Mouse (Mus musculus) heart, embryonic 15.5 days (tissue): ENCODE measurements around the gene Cldn3. TPM values are rescaled to one million over a fixed set of nuclear protein-coding genes. Genes with fewer than 3 reads are reported as not detected.

ENCODE experiments used
- ATAC-seq: fragments of 200-750 bp; cut with Nextera tagmentation; replicated peaks from 2 replicates; pipeline ENCODE4 v1.8.0; 2017; ENCODE audit warnings: low read depth, moderate TSS enrichment; ENCODE audit not compliant: insufficient number of reproducible peaks, insufficient read depth, low FRiP score
- H3K27ac ChIP-seq: fragments of 300-500 bp; sonication (generic); 2 replicates; pipeline ENCODE4 v1.5.1; 2015; ENCODE audit warnings: mild to moderate bottlenecking, inconsistent platforms
- H3K27me3 ChIP-seq: fragments of 300-500 bp; sonication (generic); 2 replicates; pipeline ENCODE4 v1.6.1; 2015; ENCODE audit warnings: inconsistent platforms
- H3K36me3 ChIP-seq: fragments of 300-500 bp; sonication (generic); 2 replicates; pipeline ENCODE4 v1.6.1; 2015; ENCODE audit warnings: mild to moderate bottlenecking, inconsistent platforms
- H3K4me1 ChIP-seq: fragments of 300-500 bp; sonication (generic); replicated peaks from 2 replicates; pipeline ENCODE4 v1.6.1; 2015; ENCODE audit warnings: inconsistent platforms
- H3K4me2 ChIP-seq: fragments of 300-500 bp; sonication (generic); 2 replicates; pipeline ENCODE4 v1.6.1; 2015; ENCODE audit warnings: inconsistent platforms, mild to moderate bottlenecking, moderate library complexity
- H3K4me3 ChIP-seq: fragments of 300-500 bp; sonication (generic); 2 replicates; pipeline ENCODE4 v1.5.1; 2015; ENCODE audit warnings: mild to moderate bottlenecking, inconsistent platforms
- H3K9ac ChIP-seq: fragments of 300-500 bp; sonication (generic); 2 replicates; pipeline ENCODE4 v1.6.1; 2015; ENCODE audit warnings: mild to moderate bottlenecking, inconsistent platforms
- H3K9me3 ChIP-seq: fragments of 300-500 bp; sonication (generic); replicated peaks from 2 replicates; pipeline ENCODE4 v1.6.1; 2016; ENCODE audit warnings: inconsistent platforms
- WGBS: fragments of 180-500 bp; shearing (Covaris S2); methylation state at CpG from one replicate; pipeline ENCODE4 v1.1.7; 2015; ENCODE audit warnings: mixed read lengths; 5-methylcytosine and 5-hydroxymethylcytosine counted together
- polyA plus RNA-seq: library from polyadenylated mRNA; unstranded; fragments of >200 nt; fragmentation: Nextera tagmentation; extraction: Ambion mirVana; gene quantifications from 2 replicates; pipeline ENCODE4 v1.2.1, GENCODE M21; 2015

The Cldn3 gene
- polyA plus RNA-seq, 1 experiment from 2014 or later: 7.7 TPM

DNA sequence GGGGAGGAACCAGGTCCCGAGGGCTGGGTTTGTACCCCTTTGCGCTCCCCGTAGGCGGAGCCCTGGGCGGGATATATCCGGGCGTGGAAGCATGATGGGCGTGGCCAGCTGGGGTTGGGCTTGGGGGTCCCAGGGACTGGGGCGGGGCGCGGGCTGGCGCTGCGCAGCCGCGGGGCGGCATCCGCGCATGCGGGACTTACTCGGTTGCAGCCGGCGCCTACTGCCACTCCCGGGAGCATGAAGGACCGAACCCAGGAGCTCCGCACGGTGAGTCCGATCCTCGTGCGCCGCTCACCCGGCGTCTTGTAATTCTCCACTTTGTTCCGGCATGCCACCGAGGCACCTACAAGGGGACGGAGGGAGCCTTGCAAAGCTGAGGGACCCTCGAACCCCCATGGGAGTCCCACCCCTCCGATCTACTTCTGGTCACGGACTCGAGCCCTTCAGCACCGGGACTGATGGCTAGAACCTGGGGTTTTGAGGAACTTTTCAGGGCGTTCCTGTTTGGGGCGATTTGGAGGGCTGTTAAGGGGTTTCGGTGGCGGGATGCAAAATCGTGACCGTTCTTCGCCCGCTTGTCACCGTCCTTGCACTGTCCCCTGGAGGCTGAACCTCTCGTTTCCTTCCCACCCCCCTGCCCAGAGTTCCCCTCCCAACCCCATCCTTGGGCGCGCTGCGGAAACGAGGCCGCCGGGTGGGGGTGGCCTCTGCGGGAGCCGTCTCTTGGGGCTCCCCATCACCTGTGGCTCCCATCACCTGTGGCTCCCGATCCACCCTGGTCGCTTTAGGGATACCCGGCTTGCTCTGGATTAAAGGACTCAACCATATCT lies 37.5 kb downstream of the Cldn3 start, which contains the start of gene Stx1a:
Gene Stx1a, plus strand, starts transcription at position 139 of the 830 bp plus-strand sequence.
- H3K27me3 ChIP-seq: no peaks in the 10 kb centered on the region
- H3K4me2 ChIP-seq: peak within 1 kb of the TSS; percentile 88
- peak; percentile 87 for ATAC-seq
- H3K4me3 ChIP-seq: peak within 1 kb of the TSS; percentile 76
- peak within 1 kb of the TSS; percentile 86 for H3K27ac ChIP-seq
- H3K9me3 ChIP-seq: no peaks in the 10 kb centered on the region
- no peaks in the 10 kb centered on the region for H3K36me3 ChIP-seq
- WGBS: under 1% methylated on average over 60 of the region's 61 CpGs
- peaks cover 54% of the 10 kb centered on the region for H3K4me1 ChIP-seq
- H3K9ac ChIP-seq: peak within 1 kb of the TSS; percentile 77

DNA sequence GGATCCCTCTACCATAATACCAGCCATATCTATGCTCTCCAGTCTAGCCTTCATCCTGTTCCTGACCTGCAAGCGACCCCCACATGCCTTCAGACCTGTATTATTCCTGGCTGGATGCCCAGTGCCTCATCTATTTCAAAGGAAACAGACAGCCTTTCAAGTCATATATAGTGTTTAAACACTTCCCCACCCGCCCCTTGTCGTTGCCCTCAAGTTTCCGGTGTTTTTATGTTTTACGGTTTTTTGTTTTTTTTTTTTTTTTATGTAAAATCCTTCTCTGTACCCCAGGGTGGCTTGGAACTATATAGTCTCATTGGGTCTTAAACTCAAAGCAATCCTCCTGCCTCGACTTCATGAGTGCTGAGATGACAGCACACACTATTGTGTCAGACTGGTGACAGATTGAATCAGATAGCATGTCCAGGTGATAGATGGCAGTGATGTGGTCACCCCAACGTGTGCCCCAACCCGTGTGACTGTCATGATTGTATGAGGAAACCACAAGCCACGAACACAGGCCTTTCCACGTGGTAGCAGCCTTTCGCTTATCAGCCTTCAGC lies 38.7 kb downstream of the Cldn3 start:
- Histone ChIP-seq H3K27me3 (no peaks in the 10 kb centered on the region), H3K4me3 (peak overlapping the region; percentile 76), H3K4me2 (peak overlapping the region; percentile 88), H3K4me1 (peaks cover 65% of the 10 kb centered on the region), H3K27ac (peak overlapping the region; percentile 66; the same call in 1 of the 2 replicates), H3K9ac (peak overlapping the region; percentile 77), H3K9me3 (no peaks in the 10 kb centered on the region), H3K36me3 (no peaks in the 10 kb centered on the region)
- WGBS: 25% methylated on average over 11 of the region's 11 CpGs
- no peak for ATAC-seq

DNA sequence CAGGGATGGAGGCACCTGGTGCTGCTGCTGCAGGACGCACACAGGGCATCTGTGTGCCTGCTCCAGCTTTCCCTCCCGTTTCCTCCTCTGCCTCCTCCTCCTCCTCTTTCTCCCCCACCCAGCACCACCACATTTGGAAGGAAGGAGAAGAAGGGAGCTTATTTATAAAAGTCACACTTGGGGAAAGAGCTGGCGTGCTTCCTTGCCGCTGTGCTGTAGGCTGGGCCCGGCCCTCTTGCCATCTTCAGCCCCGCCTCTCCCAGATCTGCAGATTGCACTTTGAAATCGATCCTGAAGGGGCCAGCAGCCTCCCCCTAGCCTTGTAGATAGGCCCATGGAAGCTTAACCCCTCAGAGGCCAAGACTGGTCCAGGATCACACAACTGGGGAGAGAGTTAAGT lies 39.9 kb downstream of the Cldn3 start:
- Histone ChIP-seq H3K36me3 (no peaks in the 10 kb centered on the region), H3K9me3 (no peaks in the 10 kb centered on the region), H3K27me3 (no peaks in the 10 kb centered on the region), H3K4me2 (peak overlapping the region; percentile 88), H3K9ac (no peak overlapping the region), H3K4me1 (peaks cover 65% of the 10 kb centered on the region), H3K27ac (no peak overlapping the region), H3K4me3 (peak overlapping the region; percentile 17; the same call in 1 of the 2 replicates)
- WGBS: 28% methylated on average over 7 of the region's 7 CpGs
- ATAC-seq: no peak

DNA sequence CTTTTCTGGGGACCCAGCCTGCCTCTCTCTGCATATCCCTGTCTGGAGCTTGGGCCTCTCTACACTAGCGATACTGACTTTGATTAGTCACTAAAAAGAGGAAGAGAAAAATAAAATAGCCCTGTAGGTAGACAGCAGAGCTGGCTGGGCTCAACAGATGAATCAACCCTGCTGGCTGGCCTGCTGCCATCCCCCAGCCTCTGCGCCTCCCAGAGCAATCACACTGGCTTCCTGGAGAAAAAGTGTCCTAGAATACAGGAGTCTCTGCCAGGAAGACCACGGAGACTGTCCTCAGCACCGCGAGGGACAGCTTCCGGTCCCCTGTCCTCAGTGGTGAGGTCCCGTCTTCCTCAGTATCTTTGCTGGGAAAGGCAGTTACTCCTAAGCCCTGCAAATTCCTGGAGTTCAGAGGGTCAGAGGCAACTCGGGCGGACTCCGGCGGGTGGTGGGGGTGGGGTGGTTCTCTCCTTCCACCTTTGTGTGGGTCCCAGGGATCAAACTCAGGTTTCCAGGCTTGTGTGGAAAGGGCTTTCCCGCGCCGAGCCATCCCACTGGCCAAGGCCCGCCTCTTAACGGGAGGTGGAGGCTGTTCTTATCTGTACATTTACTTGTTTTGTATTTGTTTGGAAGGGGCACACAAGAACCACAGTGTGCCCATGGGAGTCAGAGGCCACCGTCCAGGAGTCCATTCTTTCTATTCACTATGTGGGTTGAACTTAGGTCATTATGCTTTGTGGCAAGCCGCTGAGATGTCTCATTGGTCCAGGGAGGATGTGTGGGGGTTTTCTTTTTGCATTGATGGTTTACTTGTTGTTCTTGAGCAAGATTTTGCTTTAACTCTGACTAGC lies 43.2 kb downstream of the Cldn3 start:
- H3K9ac ChIP-seq: no peak overlapping the region
- H3K36me3 ChIP-seq: no peaks in the 10 kb centered on the region
- H3K4me3 ChIP-seq: no peak overlapping the region
- peak overlapping the region; percentile 46 for H3K4me2 ChIP-seq
- peak overlapping the region; percentile 55 for H3K27ac ChIP-seq
- 34% methylated on average over 18 of the region's 18 CpGs for WGBS
- H3K9me3 ChIP-seq: no peaks in the 10 kb centered on the region
- H3K27me3 ChIP-seq: no peaks in the 10 kb centered on the region
- peak; percentile 18; the same call in 1 of the 2 replicates for ATAC-seq
- peaks cover 35% of the 10 kb centered on the region for H3K4me1 ChIP-seq

DNA sequence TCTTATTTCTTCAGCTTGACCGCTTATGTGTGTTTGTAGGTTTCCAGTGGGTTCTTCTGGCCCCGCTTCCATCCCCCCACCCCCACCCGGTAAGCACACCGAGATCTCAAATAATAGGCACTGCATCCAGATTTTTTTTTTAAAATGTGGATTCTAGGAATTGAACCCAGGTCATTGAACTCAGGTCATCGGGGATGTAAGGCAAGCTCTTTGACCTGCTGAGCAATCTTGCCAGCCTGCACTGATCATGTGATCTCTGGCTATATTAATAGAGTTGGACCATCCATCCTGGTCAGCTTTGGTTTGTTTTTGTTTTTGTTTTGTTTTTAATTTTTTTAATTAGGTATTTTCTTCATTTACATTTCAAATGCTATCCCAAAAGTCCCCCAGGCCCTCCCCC lies 46.6 kb downstream of the Cldn3 start:
- Histone ChIP-seq H3K36me3 (no peaks in the 10 kb centered on the region), H3K4me1 (peaks cover 16% of the 10 kb centered on the region), H3K9ac (no peak overlapping the region), H3K27me3 (no peaks in the 10 kb centered on the region), H3K4me3 (no peak overlapping the region), H3K27ac (no peak overlapping the region), H3K9me3 (no peaks in the 10 kb centered on the region), H3K4me2 (no peak overlapping the region)
- no peak for ATAC-seq
- WGBS: 91% methylated on average over 5 of the region's 5 CpGs

DNA sequence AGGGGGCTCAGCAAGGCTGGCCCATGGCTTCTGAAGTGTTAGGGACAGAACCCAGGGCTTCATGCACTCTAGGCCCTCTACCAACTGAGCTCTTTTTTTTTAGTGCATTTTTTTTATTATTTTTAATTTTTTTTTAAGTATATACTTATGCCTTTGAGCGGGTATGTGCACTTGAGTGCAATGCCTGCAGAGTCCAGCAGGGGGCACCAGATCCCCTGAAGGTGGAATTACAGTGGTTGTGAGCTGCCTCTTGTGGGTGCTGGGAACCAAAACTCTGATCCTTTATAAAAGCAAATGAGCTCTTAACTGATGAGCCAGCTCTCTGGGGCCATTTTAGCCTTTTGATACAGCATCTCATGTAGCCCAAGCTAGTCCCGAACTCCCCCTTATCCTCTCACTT lies 48.6 kb downstream of the Cldn3 start:
- no peak for ATAC-seq
- Histone ChIP-seq H3K4me2 (no peak overlapping the region), H3K27ac (no peak overlapping the region), H3K9me3 (no peaks in the 10 kb centered on the region), H3K9ac (no peak overlapping the region), H3K4me3 (no peak overlapping the region), H3K36me3 (peaks cover 3% of the 10 kb centered on the region; the same call in 1 of the 2 replicates), H3K27me3 (no peaks in the 10 kb centered on the region), H3K4me1 (peaks cover 4% of the 10 kb centered on the region)
- 93% methylated on average over 2 of the region's 2 CpGs for WGBS

DNA sequence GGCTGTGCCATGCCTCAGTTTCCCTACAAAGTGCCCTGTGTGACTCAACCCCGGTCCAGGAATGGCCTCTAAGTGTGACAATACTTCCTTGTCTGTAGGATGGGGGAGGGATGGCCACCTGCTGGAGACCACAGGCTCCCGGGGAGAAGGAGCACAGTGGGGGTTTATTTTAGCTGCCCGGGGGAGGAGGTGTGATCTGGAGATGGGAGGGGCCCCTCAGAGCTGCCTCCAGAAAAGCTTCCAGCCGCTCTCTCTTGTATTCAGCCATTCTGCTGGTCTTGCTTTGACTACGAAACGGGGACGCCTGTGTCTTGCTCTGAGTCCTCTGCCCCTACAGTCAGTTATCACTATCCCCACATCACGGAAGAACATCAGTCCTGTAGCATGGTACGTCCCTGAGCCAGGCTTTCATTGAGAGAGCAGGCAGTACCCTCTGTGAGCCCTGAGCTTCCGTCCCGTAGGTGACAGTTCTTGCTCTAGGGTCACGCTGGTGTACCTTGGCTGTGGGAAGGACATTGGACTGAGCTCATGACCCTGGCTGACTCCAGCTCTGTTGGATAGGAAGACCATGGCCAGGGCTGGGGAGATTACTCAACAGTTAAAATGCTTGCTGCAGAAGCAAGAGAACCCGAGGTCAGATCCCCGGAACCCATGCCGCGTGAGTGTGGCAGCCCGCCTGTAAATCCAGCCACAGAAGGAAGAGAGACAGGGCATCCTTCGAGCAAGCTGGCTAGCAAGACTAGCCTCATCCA lies 49.8 kb downstream of the Cldn3 start:
- Histone ChIP-seq H3K4me2 (no peak overlapping the region), H3K9me3 (no peaks in the 10 kb centered on the region), H3K27ac (no peak overlapping the region), H3K36me3 (peaks cover 3% of the 10 kb centered on the region; the same call in 1 of the 2 replicates), H3K9ac (no peak overlapping the region), H3K27me3 (no peaks in the 10 kb centered on the region), H3K4me3 (no peak overlapping the region), H3K4me1 (peaks cover 16% of the 10 kb centered on the region)
- no peak for ATAC-seq
- 60% methylated on average over 18 of the region's 18 CpGs for WGBS

Other genes with a start within 250 kb of the Cldn3 start
- 683 and 1,118 TPM in 2 replicates for gene Eln, start 238.9 kb upstream of the Cldn3 start, polyA plus RNA-seq
- not detected in 2 replicates for gene Tmem270, start 79.5 kb upstream of the Cldn3 start, polyA plus RNA-seq
- gene Cldn13, start 70.7 kb upstream of the Cldn3 start, polyA plus RNA-seq: 0.43 and 1.9 TPM in 2 replicates
- gene Mettl27, start 53.8 kb upstream of the Cldn3 start, polyA plus RNA-seq: 6.6 and 11.7 TPM in 2 replicates
- gene Cldn4, start 39.3 kb upstream of the Cldn3 start, polyA plus RNA-seq: 1.1 and 4.2 TPM in 2 replicates
- 70.0 and 74.5 TPM in 2 replicates for gene Abhd11, start 22.9 kb downstream of the Cldn3 start, polyA plus RNA-seq
- 6.2 and 10.2 TPM in 2 replicates for gene Stx1a, start 37.3 kb downstream of the Cldn3 start, polyA plus RNA-seq
- 27.2 and 32.1 TPM in 2 replicates for gene Dnajc30, start 78.0 kb downstream of the Cldn3 start, polyA plus RNA-seq
- gene Bud23, start 78.7 kb downstream of the Cldn3 start, polyA plus RNA-seq: 49.4 and 68.2 TPM in 2 replicates
- 2.5 and 4.1 TPM in 2 replicates for gene Vps37d, start 92.1 kb downstream of the Cldn3 start, polyA plus RNA-seq
- 1.4 and 2.2 TPM in 2 replicates for gene Mlxipl, start 103.7 kb downstream of the Cldn3 start, polyA plus RNA-seq
- gene Tbl2, start 163.4 kb downstream of the Cldn3 start, polyA plus RNA-seq: 17.2 and 20.2 TPM in 2 replicates
- gene Bcl7b, start 182.1 kb downstream of the Cldn3 start, polyA plus RNA-seq: 39.3 and 39.4 TPM in 2 replicates
- 20.9 and 25.8 TPM in 2 replicates for gene Baz1b, start 201.1 kb downstream of the Cldn3 start, polyA plus RNA-seq